Mouse (Mus musculus): ENCODE data around the gene Necab2.

- TF ChIP-seq CTCF (IDR thresholded peaks at IDR 0.05; ENCODE audit: control insufficient read depth, insufficient read depth, insufficient replicate concordance, low read depth, low read length), result no peak
- TF ChIP-seq POLR2A (IDR thresholded peaks at IDR 0.05; ENCODE audit: control insufficient read depth, low read depth, low read length), result no peak
Observed at GRCm38 (mm10) chr8:119437506-119437905, 9.0 kb upstream of the Necab2 start.
